Mouse (Mus musculus): ENCODE results near the gene Olfr826.
"Not testable (repeated sequence)": the region's sequence is repeated elsewhere in the genome, so short reads cannot be mapped to it uniquely, and the experiment has no call there.

Gene Olfr826

GRCm38 (mm10) chr10:130184086-130184485 lies at the start of gene Olfr826:
Olfr826 (minus strand) TSS chr10:130184186.
- DNase-seq (ENCODE audit: low read depth, low spot score): no peak

- DNase-seq (ENCODE audit: low read depth, low spot score): no peak
These were observed 48.1 kb upstream of the Olfr826 start for GRCm38 (mm10) chr10:130232117-130232516.

GRCm38 (mm10) chr10:130229584-130229983 lies 45.6 kb upstream of the Olfr826 start:
- DNase-seq (ENCODE audit: low read depth, low spot score): peak; percentile 34

GRCm38 (mm10) chr10:130228246-130228645 lies 44.3 kb upstream of the Olfr826 start:
- peak; percentile 69 for DNase-seq (ENCODE audit: low read depth, low spot score)

- DNase-seq (ENCODE audit: low read depth, low spot score): no peak
These were observed 41.0 kb upstream of the Olfr826 start for GRCm38 (mm10) chr10:130225034-130225433.

- DNase-seq (ENCODE audit: low read depth, low spot score): no peak
These were observed 30.3 kb upstream of the Olfr826 start, which contains the start of gene Olfr827 for GRCm38 (mm10) chr10:130214303-130214702. Olfr827 (minus strand) TSS chr10:130214403.

GRCm38 (mm10) chr10:130166666-130167065 lies 17.3 kb downstream of the Olfr826 start, which contains the start of gene Olfr825:
Olfr825 (minus strand) TSS chr10:130166766.
- DNase-seq (ENCODE audit: low read depth, low spot score): no peak

GRCm38 (mm10) chr10:130165196-130165595 lies 18.8 kb downstream of the Olfr826 start:
- DNase-seq (ENCODE audit: low read depth, low spot score): no peak

- DNase-seq (ENCODE audit: low read depth, low spot score): no peak
These were observed 39.9 kb downstream of the Olfr826 start for GRCm38 (mm10) chr10:130144121-130144520.

- DNase-seq (ENCODE audit: low read depth, low spot score): not testable (repeated sequence)
These were observed 41.5 kb downstream of the Olfr826 start for GRCm38 (mm10) chr10:130142481-130142880.

GRCm38 (mm10) chr10:130134811-130135210 lies 49.2 kb downstream of the Olfr826 start:
- no peak for DNase-seq (ENCODE audit: low read depth, low spot score)

- not testable (repeated sequence) for DNase-seq (ENCODE audit: low read depth, low spot score)
These were observed 54.1 kb downstream of the Olfr826 start, which contains the start of gene Olfr824 for GRCm38 (mm10) chr10:130129900-130130299. Olfr824 (minus strand) TSS chr10:130130000.

Measured in retina, postnatal 7 days (tissue).